Mouse (Mus musculus): Measurements from ENCODE around the gene H2-Aa. TPM values are rescaled to one million over a fixed set of nuclear protein-coding genes. Genes with fewer than 3 reads are reported as not detected.

Gene H2-Aa
- 1,000 to 10,000 TPM; 2,348 to 2,964 TPM for total RNA-seq (2023)

GRCm38 (mm10) chr17:34287648-34288047 is at the start of gene H2-Aa:
Gene H2-Aa, minus strand, starts transcription at chr17:34287823.

GRCm38 (mm10) chr17:34325436-34325835 is 37.8 kb upstream of the H2-Aa start, which contains the start of gene H2-Eb2:
Gene H2-Eb2, plus strand, starts transcription at chr17:34325665.

GRCm38 (mm10) chr17:34305380-34306030 is 17.9 kb upstream of the H2-Aa start, which contains the start of gene H2-Eb1:
Gene H2-Eb1, plus strand, starts transcription at chr17:34305867.

GRCm38 (mm10) chr17:34257594-34258375 is 29.8 kb downstream of the H2-Aa start, which contains the start of gene H2-Ab1:
Gene H2-Ab1, plus strand, starts transcription at chr17:34257689.

GRCm38 (mm10) chr17:34238706-34239105 is 48.9 kb downstream of the H2-Aa start, which contains the start of gene H2-Ob:
Gene H2-Ob, plus strand, starts transcription at chr17:34238903.

Other genes starting within 250 kb of the H2-Aa start
- 1 to 10 TPM; 3.1 to 6.2 TPM for gene Col11a2, start 248.4 kb downstream of the H2-Aa start, total RNA-seq (2023)
- gene H2-Oa, start 195.5 kb downstream of the H2-Aa start, total RNA-seq (2023): 10 to 100 TPM; 12.2 to 18.9 TPM
- gene H2-DMa, start 168.3 kb downstream of the H2-Aa start, total RNA-seq (2023): 100 to 1,000 TPM; 345 to 355 TPM
- 100 to 1,000 TPM; 367 to 380 TPM for gene Brd2, start 165.2 kb downstream of the H2-Aa start, total RNA-seq (2023)
- 10 to 100 TPM; 88.6 to 96.9 TPM for gene H2-DMb2, start 144.5 kb downstream of the H2-Aa start, total RNA-seq (2023)
- 100 to 1,000 TPM; 301 to 308 TPM for gene H2-DMb1, start 134.8 kb downstream of the H2-Aa start, total RNA-seq (2023)
- 10 to 100 TPM; 93.6 to 93.9 TPM for gene Tap1, start 100.3 kb downstream of the H2-Aa start, total RNA-seq (2023)
- gene Psmb9, start 100.1 kb downstream of the H2-Aa start, total RNA-seq (2023): 100 to 1,000 TPM in 1 of 2 experiments, 10 to 100 TPM in 1; 88.7 to 100 TPM
- 100 to 1,000 TPM; 199 to 211 TPM for gene Psmb8, start 90.1 kb downstream of the H2-Aa start, total RNA-seq (2023)
- 10 to 100 TPM; 71.7 to 73.7 TPM for gene Tap2, start 84.3 kb downstream of the H2-Aa start, total RNA-seq (2023)
- gene H2-Ob, start 48.9 kb downstream of the H2-Aa start, total RNA-seq (2023): 10 to 100 TPM; 17.9 to 22.0 TPM
- 1,000 to 10,000 TPM; 2,645 to 2,891 TPM for gene H2-Ab1, start 30.1 kb downstream of the H2-Aa start, total RNA-seq (2023)
- gene H2-Eb1, start 18.0 kb upstream of the H2-Aa start, total RNA-seq (2023): 1,000 to 10,000 TPM; 1,510 to 1,965 TPM
- 1 to 10 TPM; 2.3 TPM for gene H2-Eb2, start 37.8 kb upstream of the H2-Aa start, total RNA-seq (2023)
- gene Btnl2, start 67.0 kb upstream of the H2-Aa start, total RNA-seq (2023): 1 to 10 TPM; 3.3 to 3.8 TPM
- under 1 TPM; 0.45 to 0.58 TPM for gene Btnl1, start 89.3 kb upstream of the H2-Aa start, total RNA-seq (2023)
- gene BC051142, start 111.0 kb upstream of the H2-Aa start, total RNA-seq (2023): 1 to 10 TPM in 1 of 2 experiments, not detected in 1; 1.3 TPM
- gene Btnl4, start 189.5 kb upstream of the H2-Aa start, total RNA-seq (2023): 1 to 10 TPM; 2.7 to 3.6 TPM
- gene Btnl6, start 229.5 kb upstream of the H2-Aa start, total RNA-seq (2023): 1 to 10 TPM; 2.4 to 2.8 TPM

Data from monocyte, adult 59 days (primary cell).